Mouse (Mus musculus) stomach, postnatal 0 days (tissue): ENCODE measurements around the gene Hus1b.

Experiments used
- CTCF ChIP-seq: IDR thresholded peaks from 2 replicates; pipeline ENCODE4 v1.5.1; 2016; ENCODE audit warnings: antibody characterized with exemption, low read depth, mild to moderate bottlenecking, moderate library complexity
- EP300 ChIP-seq: optimal IDR thresholded peaks from 2 replicates; pipeline ENCODE3; 2016; ENCODE audit warnings: antibody characterized with exemption

DNA sequence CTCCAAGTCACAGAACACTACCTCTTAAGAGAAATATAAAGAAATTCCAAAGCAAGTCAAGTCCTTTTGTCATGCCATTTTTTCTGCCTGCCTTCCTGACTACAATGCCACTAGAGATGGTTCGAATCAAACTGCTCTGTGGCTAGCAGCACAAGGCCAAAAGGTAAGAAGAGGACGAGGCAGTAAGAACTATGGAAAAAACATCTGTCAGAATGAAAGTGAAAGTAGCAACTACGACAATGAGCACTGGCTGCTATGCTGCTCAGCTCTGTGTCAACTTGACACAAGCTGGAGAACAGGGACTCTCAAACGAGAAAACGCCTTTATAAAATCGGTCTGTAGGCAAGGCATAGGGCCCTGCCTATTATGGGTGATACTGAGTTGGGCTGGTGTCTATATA lies 14.6 kb downstream of the Hus1b start:
- TF ChIP-seq CTCF = no peak
- TF ChIP-seq EP300 = no peak
